Mouse (Mus musculus): ENCODE results near the gene Snta1. TPM values are rescaled to one million over a fixed set of nuclear protein-coding genes. Genes with fewer than 3 reads are reported as not detected.

The Snta1 gene
- polyA plus RNA-seq (2015; fragmentation: Nextera tagmentation; extraction: Ambion mirVana) = 11.9 and 12.6 TPM in 2 replicates

GRCm38 (mm10) chr2:154407643-154408445 lies at the start of gene Snta1:
Gene Snta1, minus strand, starts transcription at chr2:154408099.

GRCm38 (mm10) chr2:154436458-154437190 lies 28.7 kb upstream of the Snta1 start, which contains the start of gene Cbfa2t2:
Gene Cbfa2t2, plus strand, starts transcription at chr2:154436481.

GRCm38 (mm10) chr2:154372842-154373500 lies 34.9 kb downstream of the Snta1 start, which contains the start of gene Cdk5rap1:
Gene Cdk5rap1, minus strand, starts transcription at chr2:154373010.

Other genes starting within 250 kb of the Snta1 start
- not detected in 2 replicates for gene Bpifa5, start 245.5 kb downstream of the Snta1 start, polyA plus RNA-seq (2015; fragmentation: Nextera tagmentation; extraction: Ambion mirVana)
- 0.91 and 1.4 TPM in 2 replicates for gene Bpifb1, start 217.3 kb downstream of the Snta1 start, polyA plus RNA-seq (2015; fragmentation: Nextera tagmentation; extraction: Ambion mirVana)
- gene Bpifb5, start 184.4 kb downstream of the Snta1 start, polyA plus RNA-seq (2015; fragmentation: Nextera tagmentation; extraction: Ambion mirVana) = 0.14 TPM in 1 of 2 replicates, not detected in the other
- not detected in 2 replicates for gene Bpifb9a, start 150.2 kb downstream of the Snta1 start, polyA plus RNA-seq (2015; fragmentation: Nextera tagmentation; extraction: Ambion mirVana)
- gene Bpifb9b, start 100.9 kb downstream of the Snta1 start, polyA plus RNA-seq (2015; fragmentation: Nextera tagmentation; extraction: Ambion mirVana) = not detected in 2 replicates
- gene Cdk5rap1, start 35.1 kb downstream of the Snta1 start, polyA plus RNA-seq (2015; fragmentation: Nextera tagmentation; extraction: Ambion mirVana) = 8.0 and 11.6 TPM in 2 replicates
- 13.3 and 13.4 TPM in 2 replicates for gene Cbfa2t2, start 28.4 kb upstream of the Snta1 start, polyA plus RNA-seq (2015; fragmentation: Nextera tagmentation; extraction: Ambion mirVana)
- gene 1700003F12Rik, start 139.0 kb upstream of the Snta1 start, polyA plus RNA-seq (2015; fragmentation: Nextera tagmentation; extraction: Ambion mirVana) = 1.1 and 1.3 TPM in 2 replicates
- not detected in 2 replicates for gene Actl10, start 143.7 kb upstream of the Snta1 start, polyA plus RNA-seq (2015; fragmentation: Nextera tagmentation; extraction: Ambion mirVana)
- 0.49 and 0.59 TPM in 2 replicates for gene Necab3, start 150.8 kb upstream of the Snta1 start, polyA plus RNA-seq (2015; fragmentation: Nextera tagmentation; extraction: Ambion mirVana)
- 7.3 and 9.6 TPM in 2 replicates for gene E2f1, start 161.8 kb upstream of the Snta1 start, polyA plus RNA-seq (2015; fragmentation: Nextera tagmentation; extraction: Ambion mirVana)
- gene Pxmp4, start 195.6 kb upstream of the Snta1 start, polyA plus RNA-seq (2015; fragmentation: Nextera tagmentation; extraction: Ambion mirVana) = 46.1 and 47.0 TPM in 2 replicates
- gene Zfp341, start 205.2 kb upstream of the Snta1 start, polyA plus RNA-seq (2015; fragmentation: Nextera tagmentation; extraction: Ambion mirVana) = 0.43 and 0.70 TPM in 2 replicates
- gene 4930519P11Rik, start 205.3 kb upstream of the Snta1 start, polyA plus RNA-seq (2015; fragmentation: Nextera tagmentation; extraction: Ambion mirVana) = 0.47 TPM in 1 of 2 replicates, not detected in the other
- gene Chmp4b, start 243.6 kb upstream of the Snta1 start, polyA plus RNA-seq (2015; fragmentation: Nextera tagmentation; extraction: Ambion mirVana) = 31.9 and 33.5 TPM in 2 replicates